Mouse (Mus musculus) forebrain, embryonic 12.5 days (tissue): Measurements from ENCODE around the gene Trim31. TPM values are rescaled to one million over a fixed set of nuclear protein-coding genes. Genes with fewer than 3 reads are reported as not detected.

ENCODE experiments used
- ATAC-seq: fragments of 200-750 bp; cut with Nextera tagmentation; 2 replicates; pipeline ENCODE4 v1.8.0; 2017; ENCODE audit warnings: moderate TSS enrichment; ENCODE audit not compliant: low FRiP score
- H3K27ac ChIP-seq: fragments of 300-500 bp; sonication (generic); 2 replicates; pipeline ENCODE4 v1.5.1; 2016; ENCODE audit warnings: mild to moderate bottlenecking
- H3K27me3 ChIP-seq: fragments of 300-500 bp; sonication (generic); 2 replicates; pipeline ENCODE4 v1.6.1; 2016; ENCODE audit warnings: mild to moderate bottlenecking
- H3K36me3 ChIP-seq: fragments of 300-500 bp; sonication (generic); replicated peaks from 2 replicates; pipeline ENCODE4 v1.6.1; 2016; ENCODE audit warnings: mild to moderate bottlenecking
- H3K4me1 ChIP-seq: fragments of 300-500 bp; sonication (generic); 2 replicates; pipeline ENCODE4 v1.6.1; 2016
- H3K4me2 ChIP-seq: fragments of 300-500 bp; sonication (generic); 2 replicates; pipeline ENCODE4 v1.6.1; 2016; ENCODE audit warnings: mild to moderate bottlenecking, moderate library complexity
- H3K4me3 ChIP-seq: fragments of 300-500 bp; sonication (generic); replicated peaks from 2 replicates; pipeline ENCODE4 v1.5.1; 2016; ENCODE audit warnings: mild to moderate bottlenecking
- H3K9ac ChIP-seq: fragments of 300-500 bp; sonication (generic); 2 replicates; pipeline ENCODE4 v1.6.1; 2016; ENCODE audit warnings: mild to moderate bottlenecking
- H3K9me3 ChIP-seq: fragments of 300-500 bp; sonication (generic); 2 replicates; pipeline ENCODE4 v1.6.1; 2016
- WGBS: fragments of 180-500 bp; shearing (Covaris S2); methylation state at CpG from one replicate; pipeline ENCODE4 v1.1.7; 2016; 5-methylcytosine and 5-hydroxymethylcytosine counted together
- polyA plus RNA-seq: library from polyadenylated mRNA; unstranded; fragments of >200 nt; fragmentation: Nextera tagmentation; extraction: Ambion mirVana; gene quantifications from 2 replicates; pipeline ENCODE4 v1.2.1, GENCODE M21; 2016

Trim31 gene
- polyA plus RNA-seq, 1 experiment from 2014 or later, result not detected

GRCm38 (mm10) chr17:36900691-36901090, 2.8 kb downstream of the Trim31 start:
- Histone ChIP-seq H3K4me3 (no peak overlapping the region), H3K9me3 (no peaks in the 10 kb centered on the region), H3K4me2 (no peak overlapping the region), H3K4me1 (no peaks in the 10 kb centered on the region), H3K27ac (no peak overlapping the region), H3K9ac (no peak overlapping the region), H3K36me3 (no peaks in the 10 kb centered on the region), H3K27me3 (no peaks in the 10 kb centered on the region)
- no peak for ATAC-seq
- 41% methylated on average over 1 of the region's 1 CpGs for WGBS

- WGBS, result 72% methylated on average over 3 of the region's 3 CpGs
- no peak overlapping the region for H3K27ac ChIP-seq
- H3K27me3 ChIP-seq, result no peaks in the 10 kb centered on the region
- no peak overlapping the region for H3K4me2 ChIP-seq
- no peaks in the 10 kb centered on the region for H3K9me3 ChIP-seq
- ATAC-seq, result no peak
- H3K4me1 ChIP-seq, result no peaks in the 10 kb centered on the region
- H3K4me3 ChIP-seq, result no peak overlapping the region
- H3K9ac ChIP-seq, result no peak overlapping the region
- no peaks in the 10 kb centered on the region for H3K36me3 ChIP-seq
These were observed 5.7 kb downstream of the Trim31 start for GRCm38 (mm10) chr17:36903651-36904050.

GRCm38 (mm10) chr17:36908235-36908634, 10.3 kb downstream of the Trim31 start:
- Histone ChIP-seq H3K9me3 (no peaks in the 10 kb centered on the region), H3K27ac (no peak overlapping the region), H3K4me2 (no peak overlapping the region), H3K27me3 (no peaks in the 10 kb centered on the region), H3K4me3 (no peak overlapping the region), H3K9ac (no peak overlapping the region), H3K36me3 (no peaks in the 10 kb centered on the region), H3K4me1 (no peaks in the 10 kb centered on the region)
- 48% methylated on average over 1 of the region's 1 CpGs for WGBS
- no peak for ATAC-seq

DNA sequence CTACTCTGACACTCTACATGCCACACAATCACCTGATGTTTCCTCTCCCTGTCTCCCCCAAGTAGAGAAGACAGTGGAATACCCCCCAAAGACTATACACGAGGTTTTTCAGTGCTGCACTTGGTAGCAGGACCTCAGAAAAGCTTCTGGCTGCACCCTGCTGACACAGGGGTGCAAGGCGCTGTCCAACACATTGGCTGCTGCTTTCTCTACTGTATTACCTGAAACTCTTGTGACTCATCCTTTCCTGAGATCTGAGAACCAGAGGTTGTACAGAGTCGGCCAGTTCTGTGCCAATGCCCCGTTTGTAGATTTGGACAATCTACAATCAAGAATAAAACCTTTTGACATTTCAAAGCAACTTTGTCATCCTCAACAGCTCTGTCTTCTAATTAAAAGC, 11.9 kb downstream of the Trim31 start:
- Histone ChIP-seq H3K36me3 (no peaks in the 10 kb centered on the region), H3K4me1 (no peaks in the 10 kb centered on the region), H3K9me3 (no peaks in the 10 kb centered on the region), H3K4me2 (no peak overlapping the region), H3K4me3 (no peak overlapping the region), H3K27me3 (no peaks in the 10 kb centered on the region), H3K9ac (no peak overlapping the region), H3K27ac (no peak overlapping the region)
- no peak for ATAC-seq
- 58% methylated on average over 4 of the region's 4 CpGs for WGBS

- 76% methylated on average over 2 of the region's 2 CpGs for WGBS
- H3K27me3 ChIP-seq, result no peaks in the 10 kb centered on the region
These were observed 14.1 kb downstream of the Trim31 start for GRCm38 (mm10) chr17:36912031-36912430.

DNA sequence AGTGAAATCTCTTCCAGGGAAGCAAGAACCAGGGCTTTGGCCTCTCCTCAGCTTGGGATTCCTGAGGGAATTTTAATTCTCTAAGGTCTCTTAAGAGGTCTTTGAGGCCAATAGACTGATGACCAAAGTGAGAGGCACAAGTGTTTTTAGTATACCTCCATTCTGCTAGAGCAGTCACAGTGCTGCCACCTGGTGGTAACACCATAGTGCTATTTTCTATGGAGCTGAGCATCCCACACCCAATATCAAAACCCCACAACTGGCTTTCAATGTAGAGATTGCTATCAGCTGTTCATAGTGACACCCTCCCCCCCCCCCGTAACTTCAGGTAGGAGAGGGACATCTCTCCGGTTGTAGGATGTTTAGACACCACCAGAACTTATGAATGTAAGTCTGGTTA, 16.2 kb downstream of the Trim31 start:
- no peak for ATAC-seq
- Histone ChIP-seq H3K9me3 (no peaks in the 10 kb centered on the region), H3K4me3 (no peak overlapping the region), H3K27me3 (no peaks in the 10 kb centered on the region), H3K27ac (no peak overlapping the region), H3K4me1 (no peaks in the 10 kb centered on the region), H3K36me3 (no peaks in the 10 kb centered on the region), H3K4me2 (no peak overlapping the region), H3K9ac (no peak overlapping the region)
- 15% methylated on average over 2 of the region's 2 CpGs for WGBS

More at GRCm38 (mm10) chr17:36912031-36912430, 14.1 kb downstream of the Trim31 start:
- H3K27ac ChIP-seq, result no peak overlapping the region
- H3K4me1 ChIP-seq, result no peaks in the 10 kb centered on the region
- no peak overlapping the region for H3K9ac ChIP-seq
- no peaks in the 10 kb centered on the region for H3K9me3 ChIP-seq
- H3K36me3 ChIP-seq, result no peaks in the 10 kb centered on the region
- no peak for ATAC-seq
- no peak overlapping the region for H3K4me2 ChIP-seq
- H3K4me3 ChIP-seq, result no peak overlapping the region

DNA sequence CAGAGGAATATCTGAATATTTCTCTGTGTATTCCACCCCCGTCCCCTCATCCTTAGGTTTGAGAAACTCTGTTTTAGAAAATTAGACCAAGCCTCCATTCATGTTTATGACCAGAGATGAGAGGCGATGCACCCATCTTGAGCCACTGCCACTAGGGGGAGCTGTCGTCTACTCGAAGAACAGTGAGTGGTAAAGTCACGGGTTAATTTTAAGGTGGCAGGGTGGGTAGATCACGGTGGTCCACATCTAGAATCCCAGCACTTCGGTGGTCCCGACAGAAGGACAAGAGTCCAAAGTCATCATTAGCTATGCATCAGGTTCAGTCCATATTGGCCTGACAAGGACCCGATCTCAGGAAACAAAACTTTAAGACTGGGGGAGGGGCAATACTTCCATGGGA, 17.2 kb downstream of the Trim31 start:
- peak; percentile 39; the same call in 1 of the 2 replicates for ATAC-seq

DNA sequence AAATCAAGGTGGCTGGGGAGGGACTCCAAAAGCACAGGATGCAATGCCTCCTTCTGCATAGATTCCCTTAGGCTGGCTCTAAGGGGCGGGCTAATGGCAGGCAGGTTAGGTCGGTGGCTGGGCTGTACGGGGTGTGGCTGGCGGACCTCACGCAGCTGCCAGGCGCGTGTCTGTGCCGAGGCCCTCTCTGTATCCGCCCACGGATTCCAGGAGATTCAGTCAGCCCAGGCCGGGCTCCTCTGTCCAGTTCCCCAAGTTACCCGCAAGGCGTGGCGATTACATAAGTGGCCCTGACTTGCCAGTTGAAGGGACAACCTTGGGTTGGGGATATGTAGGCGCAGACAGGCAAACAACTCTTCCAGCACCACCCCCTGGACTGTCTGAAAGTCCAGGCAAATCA, 22.3 kb downstream of the Trim31 start:
- no peak for ATAC-seq
- no peak overlapping the region for H3K9ac ChIP-seq
- H3K4me3 ChIP-seq, result no peak overlapping the region
- H3K9me3 ChIP-seq, result no peaks in the 10 kb centered on the region
- 60% methylated on average over 15 of the region's 15 CpGs for WGBS
- H3K27me3 ChIP-seq, result 0 out of 2 replicates have a peak, but pooled peaks cover 3% of the 10 kb centered on the region
- no peak overlapping the region for H3K27ac ChIP-seq
- no peak overlapping the region for H3K4me2 ChIP-seq
- no peaks in the 10 kb centered on the region for H3K4me1 ChIP-seq
- no peaks in the 10 kb centered on the region for H3K36me3 ChIP-seq

More for the DNA sequence above, 17.2 kb downstream of the Trim31 start:
- 17% methylated on average over 9 of the region's 9 CpGs for WGBS
- Histone ChIP-seq H3K4me3 (no peak overlapping the region), H3K27me3 (no peaks in the 10 kb centered on the region), H3K4me2 (no peak overlapping the region), H3K36me3 (no peaks in the 10 kb centered on the region), H3K27ac (no peak overlapping the region), H3K9me3 (no peaks in the 10 kb centered on the region), H3K4me1 (no peaks in the 10 kb centered on the region), H3K9ac (no peak overlapping the region)

DNA sequence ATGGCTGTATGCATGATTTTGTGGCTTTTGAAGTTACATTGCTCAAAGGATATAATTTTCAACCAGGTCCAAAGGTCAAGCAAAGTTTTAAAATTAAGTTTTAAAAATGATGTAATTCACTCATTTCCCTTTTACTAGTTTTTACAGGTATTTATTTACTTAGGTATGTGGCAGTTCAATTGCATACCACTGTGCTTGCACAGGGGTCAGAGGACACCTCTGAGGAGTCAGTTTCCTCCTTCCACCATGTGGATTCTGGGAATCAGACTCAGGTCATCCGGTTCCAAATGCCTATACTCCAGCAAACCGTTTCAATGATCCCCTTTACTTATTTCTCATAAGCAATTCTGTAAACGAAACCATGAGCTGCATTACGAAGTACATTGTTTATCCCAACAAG, 24.8 kb downstream of the Trim31 start:
- 89% methylated on average over 4 of the region's 4 CpGs for WGBS
- H3K27ac ChIP-seq, result no peak overlapping the region
- no peak overlapping the region for H3K4me2 ChIP-seq
- no peaks in the 10 kb centered on the region for H3K4me1 ChIP-seq
- no peak overlapping the region for H3K9ac ChIP-seq
- no peaks in the 10 kb centered on the region for H3K36me3 ChIP-seq
- 0 out of 2 replicates have a peak, but pooled peaks cover 7% of the 10 kb centered on the region for H3K27me3 ChIP-seq
- no peak overlapping the region for H3K4me3 ChIP-seq
- ATAC-seq, result no peak
- no peaks in the 10 kb centered on the region for H3K9me3 ChIP-seq

- H3K27me3 ChIP-seq, result 0 out of 2 replicates have a peak, but pooled peaks cover 7% of the 10 kb centered on the region
- no peak overlapping the region for H3K27ac ChIP-seq
- no peaks in the 10 kb centered on the region for H3K4me1 ChIP-seq
- no peak for ATAC-seq
- 75% methylated on average over 4 of the region's 4 CpGs for WGBS
- no peak overlapping the region for H3K4me2 ChIP-seq
- H3K4me3 ChIP-seq, result no peak overlapping the region
- no peaks in the 10 kb centered on the region for H3K9me3 ChIP-seq
- H3K36me3 ChIP-seq, result no peaks in the 10 kb centered on the region
- H3K9ac ChIP-seq, result no peak overlapping the region
These were observed 25.6 kb downstream of the Trim31 start for GRCm38 (mm10) chr17:36923491-36923890.

GRCm38 (mm10) chr17:36927496-36928120, 29.7 kb downstream of the Trim31 start:
- Histone ChIP-seq H3K27me3 (0 out of 2 replicates have a peak, but pooled peaks cover 3% of the 10 kb centered on the region), H3K9ac (no peak overlapping the region), H3K27ac (no peak overlapping the region), H3K4me3 (no peak overlapping the region), H3K4me2 (no peak overlapping the region), H3K9me3 (no peaks in the 10 kb centered on the region), H3K36me3 (no peaks in the 10 kb centered on the region), H3K4me1 (no peaks in the 10 kb centered on the region)
- WGBS, result 74% methylated on average over 10 of the region's 10 CpGs
- no peak for ATAC-seq

DNA sequence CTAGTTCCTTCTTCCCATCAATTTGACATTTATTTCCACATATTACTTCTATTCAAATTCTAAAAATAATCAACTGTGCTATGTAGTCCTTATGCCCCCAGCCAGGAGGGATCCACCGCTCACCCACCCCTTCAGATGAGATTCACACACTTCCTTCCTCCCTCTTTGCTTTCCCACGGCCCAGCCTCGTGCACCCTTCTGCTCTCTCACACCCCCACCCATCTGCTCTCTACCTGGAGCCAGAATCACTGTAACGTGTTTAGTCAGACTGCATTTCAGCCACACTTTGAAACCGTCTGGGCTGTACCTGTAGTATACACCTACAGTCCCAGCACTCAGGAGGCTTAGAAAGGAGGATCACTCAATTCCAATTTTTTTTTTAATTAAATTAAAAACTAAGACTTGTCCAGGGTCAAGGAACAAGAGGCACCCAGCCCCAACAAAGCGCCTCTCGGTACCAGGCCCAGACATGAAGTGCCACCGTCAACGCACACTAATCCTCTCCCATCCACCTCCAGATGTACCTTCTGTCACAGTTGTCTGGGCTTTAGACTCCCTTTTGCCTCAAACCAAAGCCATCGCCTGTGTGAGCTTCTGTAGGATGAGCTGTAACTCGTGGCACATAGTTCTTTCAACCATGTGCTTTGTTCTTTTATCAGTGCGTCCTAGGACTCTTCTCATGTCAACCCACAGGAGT, 31.5 kb downstream of the Trim31 start:
- no peaks in the 10 kb centered on the region for H3K4me1 ChIP-seq
- ATAC-seq, result no peak
- WGBS, result 83% methylated on average over 12 of the region's 12 CpGs

GRCm38 (mm10) chr17:36930233-36930632, 32.3 kb downstream of the Trim31 start:
- H3K36me3 ChIP-seq, result no peaks in the 10 kb centered on the region
- H3K9me3 ChIP-seq, result no peaks in the 10 kb centered on the region
- WGBS, result 82% methylated on average over 6 of the region's 6 CpGs
- no peak overlapping the region for H3K4me3 ChIP-seq
- no peaks in the 10 kb centered on the region for H3K4me1 ChIP-seq
- H3K27ac ChIP-seq, result no peak overlapping the region
- 0 out of 2 replicates have a peak, but pooled peaks cover 8% of the 10 kb centered on the region for H3K27me3 ChIP-seq
- no peak overlapping the region for H3K9ac ChIP-seq
- ATAC-seq, result no peak
- H3K4me2 ChIP-seq, result no peak overlapping the region

More for the DNA sequence above, 31.5 kb downstream of the Trim31 start:
- H3K4me2 ChIP-seq, result no peak overlapping the region
- H3K36me3 ChIP-seq, result no peaks in the 10 kb centered on the region
- no peak overlapping the region for H3K4me3 ChIP-seq
- no peaks in the 10 kb centered on the region for H3K9me3 ChIP-seq
- H3K9ac ChIP-seq, result no peak overlapping the region
- H3K27me3 ChIP-seq, result 0 out of 2 replicates have a peak, but pooled peaks cover 7% of the 10 kb centered on the region
- H3K27ac ChIP-seq, result no peak overlapping the region
